Mouse (Mus musculus) adrenal gland, adult 8-10 months (tissue): Measurements from ENCODE around the gene Gm10837. TPM values are rescaled to one million over a fixed set of nuclear protein-coding genes. Genes with fewer than 3 reads are reported as not detected.

Experiments used
- DNase-seq: peaks from one replicate; pipeline ENCODE4 v3.0.0; 2022
- total RNA-seq, 4 experiments: library from RNA; stranded (reverse); gene quantifications; 2 replicates each; pipeline ENCODE4 v1.2.4; 2022

Gene Gm10837
- total RNA-seq, 4 experiments from 2014 or later, result not detected

GRCm38 (mm10) chr14:122464763-122465741, 25.3 kb upstream of the Gm10837 start, which contains the start of gene Zic5:
Gene Zic5, minus strand, starts transcription at chr14:122465677.
- DNase-seq, result no peak

DNA sequence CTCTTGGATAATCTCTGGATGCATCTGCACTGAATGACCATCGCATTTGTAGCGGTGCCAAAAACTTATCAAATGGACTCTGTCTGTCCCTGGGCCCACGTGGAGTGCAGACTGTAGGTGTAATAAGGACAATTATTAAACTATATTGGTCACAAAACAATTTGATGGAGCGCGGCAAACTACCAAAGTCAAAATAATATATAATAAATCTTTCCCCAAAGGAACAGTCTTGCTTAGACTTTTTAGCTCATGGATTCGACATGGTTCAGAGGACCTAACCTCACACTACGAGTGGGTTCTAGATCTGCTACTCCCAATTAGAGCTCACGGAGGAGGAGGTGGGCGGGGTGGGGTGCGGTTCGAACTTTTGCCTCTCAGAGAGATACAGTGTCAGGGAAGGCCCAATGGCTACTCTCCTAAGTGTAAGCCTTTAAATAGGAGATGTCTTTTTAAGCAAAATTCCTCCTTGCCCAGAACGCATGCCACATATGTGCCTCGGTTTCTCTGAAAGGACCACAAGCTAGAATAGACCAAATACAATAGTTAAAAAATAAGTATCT, 24.4 kb upstream of the Gm10837 start:
- DNase-seq, result no peak

DNA sequence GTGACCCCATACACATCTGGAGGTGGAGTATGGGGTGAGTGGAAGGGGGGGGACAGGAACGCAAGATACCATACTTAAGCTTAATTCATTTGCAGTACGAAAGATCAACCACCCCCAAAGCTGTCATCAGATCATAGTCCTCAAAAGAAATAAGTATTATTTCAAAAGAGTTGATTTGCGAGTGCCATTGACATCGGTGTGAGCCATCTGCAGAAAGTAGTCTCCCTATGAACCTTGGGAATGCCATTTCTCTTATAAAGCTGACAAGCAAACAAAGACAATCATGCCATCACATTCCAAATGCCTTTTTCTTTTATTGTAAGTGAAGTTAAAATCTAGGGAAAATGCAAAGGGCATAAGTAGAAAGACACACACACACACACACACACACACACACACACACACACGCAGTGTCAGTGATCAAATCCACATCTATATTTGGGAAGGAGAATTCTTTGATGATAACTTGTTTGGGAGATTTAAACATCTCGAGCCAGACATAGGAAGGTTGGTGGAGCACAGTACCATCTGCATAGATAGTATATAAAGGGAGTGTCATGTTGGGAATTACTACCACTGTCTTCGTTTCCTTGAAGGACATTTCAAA, 23.5 kb upstream of the Gm10837 start:
- no peak for DNase-seq

DNA sequence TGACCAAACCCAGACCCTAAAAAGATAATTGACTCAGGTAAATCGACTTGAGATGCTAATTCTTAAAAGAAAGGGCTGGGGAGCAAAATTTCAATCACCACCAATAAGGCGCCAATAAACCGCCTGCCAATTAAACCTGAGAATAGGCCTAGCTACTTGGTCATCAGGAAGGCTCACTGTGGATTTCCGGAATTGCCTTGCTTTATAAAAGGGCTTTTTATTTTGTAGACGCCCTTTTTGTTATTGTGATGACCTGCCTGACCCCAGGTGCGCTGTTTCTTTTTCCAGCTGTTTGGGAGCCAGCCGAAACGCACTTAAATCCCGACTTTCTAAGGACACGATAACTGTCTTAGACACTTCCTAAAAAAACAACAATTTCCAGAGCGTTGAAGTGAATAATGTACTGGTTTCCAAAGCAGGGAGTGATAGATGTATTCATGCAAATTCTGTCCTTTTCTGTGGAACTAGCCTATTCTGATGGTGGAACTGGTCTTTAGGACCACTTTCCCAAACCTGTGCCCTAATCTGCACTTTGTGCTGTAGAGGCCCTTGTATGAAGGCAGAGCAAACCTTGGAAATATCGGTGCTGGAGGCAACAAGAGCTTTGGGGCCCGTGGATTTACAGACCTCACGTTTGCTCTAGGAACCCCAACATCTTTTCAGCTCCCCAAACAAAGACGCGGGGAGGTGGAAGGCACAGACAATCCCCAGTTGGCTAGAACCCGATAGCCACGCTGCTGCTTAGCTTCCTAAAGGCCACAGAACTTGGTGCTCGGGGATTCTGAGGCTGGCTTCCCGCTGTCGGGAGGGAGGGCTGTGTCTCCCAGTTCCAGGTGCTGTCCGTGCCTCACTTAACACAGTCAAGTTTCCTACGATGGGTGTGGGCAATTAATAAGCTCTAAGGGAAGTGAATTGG, 22.2 kb upstream of the Gm10837 start:
- DNase-seq, result no peak

DNA sequence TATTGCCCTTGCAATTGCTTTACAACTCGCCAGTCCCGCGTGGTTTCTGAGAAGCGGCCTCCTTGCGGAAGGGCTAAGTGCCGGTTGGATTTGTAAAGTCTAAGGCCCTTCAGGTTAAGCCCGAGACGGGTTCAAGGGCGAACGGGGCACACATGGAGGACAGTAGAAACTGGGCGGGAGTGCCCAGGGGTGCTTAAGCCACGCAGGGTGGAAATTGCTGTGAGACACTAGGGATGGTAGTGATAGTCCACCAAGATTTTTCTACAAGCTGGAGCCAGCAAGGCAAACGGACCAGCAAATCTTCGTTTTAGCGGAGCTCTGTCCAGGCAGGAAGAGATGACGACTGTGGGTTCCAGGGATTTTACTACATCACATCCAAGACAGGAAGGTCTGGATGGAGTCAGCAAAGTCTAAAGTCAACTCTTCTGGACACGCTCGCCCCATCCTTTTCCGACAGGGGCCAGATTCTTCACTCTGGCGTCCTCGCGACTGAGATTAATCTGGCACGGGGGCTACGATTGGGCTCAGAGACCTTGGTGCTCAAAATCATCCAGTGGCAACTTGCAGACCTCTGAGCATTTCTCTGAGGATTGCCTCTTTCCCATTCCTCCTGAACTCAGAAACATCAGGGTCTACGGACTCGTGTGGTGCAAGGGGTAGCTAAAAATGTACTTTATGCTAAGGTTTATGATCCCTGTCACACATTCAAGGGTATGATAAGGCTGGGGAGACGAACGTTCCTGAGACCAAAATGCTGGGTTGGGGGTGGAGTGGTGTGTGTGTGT, 21.2 kb upstream of the Gm10837 start:
- no peak for DNase-seq

GRCm38 (mm10) chr14:122471449-122472085, 18.8 kb upstream of the Gm10837 start:
- DNase-seq, result no peak

DNA sequence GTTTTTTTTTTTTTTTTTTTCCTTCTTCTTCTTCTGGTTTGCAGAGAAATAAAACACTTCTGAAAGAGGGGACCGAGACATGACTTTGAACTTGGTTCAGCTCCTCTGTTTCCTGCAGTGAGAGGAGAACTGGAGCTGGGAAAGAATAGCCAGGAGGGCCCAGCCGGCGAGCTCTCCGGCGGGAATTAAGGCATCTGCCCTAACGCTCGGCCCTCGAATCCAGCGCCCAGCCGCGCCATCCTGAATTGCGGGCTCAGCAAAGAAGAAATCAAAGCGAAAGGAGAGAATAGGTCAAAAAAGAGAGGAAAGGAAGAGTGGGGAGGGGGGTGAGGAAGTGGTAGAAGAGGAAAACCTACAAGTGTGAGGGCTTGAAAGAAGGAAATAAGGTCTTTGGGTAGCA, 18.2 kb upstream of the Gm10837 start:
- DNase-seq, result no peak

GRCm38 (mm10) chr14:122472647-122473046, 17.7 kb upstream of the Gm10837 start:
- DNase-seq, result no peak

- DNase-seq, result no peak
Measured at GRCm38 (mm10) chr14:122473211-122473751, 17.1 kb upstream of the Gm10837 start.

- no peak for DNase-seq
Measured at GRCm38 (mm10) chr14:122474041-122474890, 16.1 kb upstream of the Gm10837 start.

- no peak for DNase-seq
Measured at GRCm38 (mm10) chr14:122474891-122475556, 15.4 kb upstream of the Gm10837 start, which contains the start of gene Zic2. Gene Zic2, plus strand, starts transcription at chr14:122475435.

- no peak for DNase-seq
Measured at GRCm38 (mm10) chr14:122475557-122476040, 14.8 kb upstream of the Gm10837 start.

DNA sequence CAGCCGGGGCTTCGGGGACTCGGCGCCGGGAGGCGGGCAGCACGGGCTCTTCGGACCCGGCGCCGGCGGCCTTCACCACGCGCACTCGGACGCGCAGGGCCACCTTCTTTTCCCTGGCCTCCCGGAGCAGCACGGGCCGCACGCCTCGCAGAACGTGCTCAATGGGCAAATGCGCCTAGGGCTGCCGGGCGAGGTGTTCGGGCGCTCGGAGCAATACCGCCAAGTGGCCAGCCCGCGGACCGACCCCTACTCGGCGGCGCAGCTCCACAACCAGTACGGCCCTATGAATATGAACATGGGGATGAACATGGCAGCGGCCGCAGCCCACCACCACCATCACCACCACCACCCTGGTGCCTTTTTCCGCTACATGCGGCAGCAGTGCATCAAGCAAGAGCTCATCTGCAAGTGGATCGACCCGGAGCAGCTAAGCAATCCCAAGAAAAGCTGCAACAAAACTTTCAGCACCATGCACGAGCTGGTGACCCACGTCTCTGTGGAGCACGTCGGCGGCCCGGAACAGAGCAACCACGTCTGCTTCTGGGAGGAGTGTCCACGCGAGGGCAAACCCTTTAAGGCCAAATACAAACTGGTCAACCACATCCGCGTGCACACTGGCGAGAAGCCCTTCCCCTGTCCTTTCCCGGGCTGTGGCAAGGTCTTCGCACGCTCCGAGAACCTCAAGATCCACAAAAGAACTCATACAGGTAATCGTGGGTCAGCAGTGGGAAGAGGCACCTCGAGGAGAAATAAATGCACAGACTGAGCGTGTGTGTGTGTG, 14.2 kb upstream of the Gm10837 start:
- no peak for DNase-seq

GRCm38 (mm10) chr14:122476822-122477215, 13.6 kb upstream of the Gm10837 start:
- DNase-seq, result no peak

- DNase-seq, result no peak
Measured at GRCm38 (mm10) chr14:122477261-122477671, 13.1 kb upstream of the Gm10837 start.

- no peak for DNase-seq
Measured at GRCm38 (mm10) chr14:122477971-122478573, 12.3 kb upstream of the Gm10837 start.

- DNase-seq, result no peak
Measured at GRCm38 (mm10) chr14:122478574-122479011, 11.8 kb upstream of the Gm10837 start.
